Mouse (Mus musculus) heart, postnatal 0 days (tissue): ENCODE data around the gene Zfp446.

ENCODE experiments used
- CTCF ChIP-seq: IDR thresholded peaks from 2 replicates; pipeline ENCODE4 v1.5.1; 2016; ENCODE audit warnings: antibody characterized with exemption, control low read depth, low read depth
- EP300 ChIP-seq: IDR thresholded peaks from 2 replicates; pipeline ENCODE4 v1.6.1; 2016; ENCODE audit warnings: antibody characterized with exemption, low read depth

DNA sequence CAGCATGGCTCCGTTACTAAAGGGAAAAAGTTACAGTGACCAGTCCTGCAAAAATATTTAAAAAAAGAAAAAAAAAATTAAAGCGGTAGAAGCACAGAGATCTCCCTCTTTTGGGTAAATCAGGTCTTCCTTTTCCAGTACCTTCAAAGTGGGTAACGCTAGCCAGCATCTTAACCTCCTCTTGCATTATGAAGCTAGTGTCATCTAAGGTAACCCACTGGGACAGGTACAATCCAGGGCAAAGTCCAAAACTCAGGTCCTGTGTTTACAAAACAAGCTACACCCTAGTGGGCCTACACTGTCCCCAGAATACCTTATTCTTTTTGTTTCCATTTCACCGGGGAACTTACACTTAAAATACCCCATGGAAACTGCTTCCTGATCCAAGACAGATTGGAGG lies 36.0 kb downstream of the Zfp446 start:
- no peak for TF ChIP-seq EP300
- no peak for TF ChIP-seq CTCF
